ENCODE assay signal across 8 mouse cellular contexts in the genomic region with DNA sequence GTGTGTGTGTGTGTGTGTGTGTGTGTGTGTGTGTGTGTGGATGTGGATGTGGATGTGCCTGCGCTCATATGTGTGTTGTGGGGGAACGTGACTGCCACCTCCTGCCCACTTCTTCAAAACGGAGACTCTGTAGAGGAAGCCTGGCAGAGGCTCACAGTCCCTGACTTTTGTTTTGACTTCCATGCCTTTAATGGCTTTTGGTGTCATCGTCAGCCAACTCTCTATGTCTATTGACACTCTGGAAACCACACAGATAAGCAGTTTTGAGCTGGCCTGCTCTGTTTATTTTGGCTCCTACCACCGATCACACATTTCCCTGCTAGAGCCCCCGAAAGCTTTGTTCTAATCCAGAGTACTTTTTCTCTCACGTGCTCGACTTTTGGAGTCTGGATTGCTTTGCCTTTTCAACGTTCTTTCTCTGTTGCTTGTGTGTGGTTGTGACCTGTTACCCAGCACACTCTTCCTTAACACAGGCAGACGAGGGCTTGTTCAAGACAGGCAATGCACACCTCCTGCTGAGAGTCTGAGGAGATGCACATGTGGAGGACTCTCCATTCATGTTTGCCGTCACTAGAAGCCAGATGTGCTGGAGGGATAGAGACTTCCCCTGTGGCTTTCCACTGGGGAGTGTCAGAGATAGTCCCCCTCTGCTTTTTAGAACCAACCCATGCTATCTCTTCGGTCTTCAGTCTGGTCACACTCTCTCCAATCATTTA.
DNase-seq lines count a peak whose midpoint lies in the region; TF ChIP-seq lines count a peak whose summit lies in the region.
"Had no signal": no experiment of that assay in that cellular context is flagged by ENCODE, and none has a peak within 500 bp of the region (broad histone marks: within the 10 kb centered on the region; RNA-seq: fewer than 3 reads in every experiment).

No protein-coding gene starts in this region.

- peak; percentile 22 for DNase-seq in thymus, adult 2 months
- no peak for DNase-seq in thymus, adult 18-20 months
- peak; percentile 57 to 73 for DNase-seq in heart, adult 2 months
- peak; percentile 56 for DNase-seq in kidney, adult 9 months
- DNase-seq in lung, postnatal 25 days (ENCODE audit: low spot score) = peak; percentile 77
- DNase-seq in thymus, postnatal 10 days (ENCODE audit: low spot score in 2 of 2) = peak; percentile 10 to 13
- no peak for DNase-seq in urinary bladder, adult 2 months (ENCODE audit: low spot score)

- TF ChIP-seq CTCF in thymus, adult 2 months (IDR thresholded peaks at IDR 0.05; ENCODE audit: borderline replicate concordance, control insufficient read depth, extremely low read depth, insufficient read depth, low read length, poor library complexity) = no peak
- peak; percentile 47 for TF ChIP-seq CTCF in heart, adult 2 months (IDR thresholded peaks at IDR 0.05)

- TF ChIP-seq POLR2A in thymus, adult 2 months (IDR thresholded peaks at IDR 0.05; ENCODE audit: control insufficient read depth, extremely low read depth, insufficient read depth, low read length, poor library complexity) = no peak
- no peak for TF ChIP-seq POLR2A in heart, adult 2 months (IDR thresholded peaks at IDR 0.05; ENCODE audit: insufficient read depth, low read depth, low read length)

- no peak overlapping the region; the same call in 1 of the 2 replicates for H3K27ac ChIP-seq in thymus, adult 2 months (ENCODE audit: control insufficient read depth, insufficient read depth, low read length)
- peak overlapping the region; percentile 71 for H3K27ac ChIP-seq in heart, adult 2 months
- H3K27ac ChIP-seq: embryonic facial prominence, embryonic 13.5 days had no signal

- no peaks in the 10 kb centered on the region for H3K27me3 ChIP-seq in thymus, adult 2 months (ENCODE audit: control insufficient read depth, insufficient read depth, low read length)
- no peaks in the 10 kb centered on the region for H3K27me3 ChIP-seq in heart, adult 2 months (ENCODE audit: control insufficient read depth, insufficient read depth, low read length)

- H3K4me1 ChIP-seq in thymus, adult 2 months (replicated peaks; ENCODE audit: control insufficient read depth, insufficient read depth, low read length) = peaks cover 7% of the 10 kb centered on the region
- peaks cover 12% of the 10 kb centered on the region for H3K4me1 ChIP-seq in heart, adult 2 months (ENCODE audit: control insufficient read depth, insufficient read depth, low read length)

- H3K79me2 ChIP-seq in heart, adult 2 months (replicated peaks; ENCODE audit: control insufficient read depth, insufficient read depth, low read length) = no peaks in the 10 kb centered on the region; the same call in 1 of the 2 replicates

- intact Hi-C loops in heart, adult 2 months (cut with DNase I) = loop anchor here (1.0 to 5.0 kb wide), 4 partner anchors 21 to 133 kb away; a partner anchor contains a TSS

- H3K9ac ChIP-seq in heart, adult 2 months (ENCODE audit: low read depth, low read length) = peak overlapping the region; percentile 54
- H3K9ac ChIP-seq: embryonic facial prominence, embryonic 13.5 days had no signal

- H3K4me3 ChIP-seq in thymus, adult 2 months (ENCODE audit: control insufficient read depth, insufficient read depth, low read length) = no peak overlapping the region
- H3K4me3 ChIP-seq in heart, adult 2 months = peak overlapping the region; percentile 23; the same call in 1 of the 2 replicates
- H3K4me3 ChIP-seq: embryonic facial prominence, embryonic 13.5 days had no signal

- TF ChIP-seq EP300 in heart, adult 2 months (IDR thresholded peaks at IDR 0.05; ENCODE audit: insufficient read depth, low read depth, low read length) = peak; percentile 57; the same call in 1 of the 2 replicates

- H3K36me3 ChIP-seq in thymus, adult 2 months (ENCODE audit: control insufficient read depth, insufficient read depth, low read length) = no peaks in the 10 kb centered on the region
- no peaks in the 10 kb centered on the region for H3K36me3 ChIP-seq in heart, adult 2 months (ENCODE audit: control insufficient read depth, insufficient read depth, low read length)
- H3K36me3 ChIP-seq: embryonic facial prominence, embryonic 13.5 days had no signal

- WGBS in thymus, adult 2 months = 23% methylated on average over 12 of the region's 12 CpGs
- WGBS in heart, adult 2 months = 9% methylated on average over 12 of the region's 12 CpGs

Comparison
In these comparisons a context has a peak if more than half of its experiments do, and no peak if none do; other contexts are left out.
1. DNase-seq: peak in thymus, adult 2 months (single experiment), heart, adult 2 months (2 of 2), kidney, adult 9 months (single experiment), lung, postnatal 25 days (single experiment) and thymus, postnatal 10 days (2 of 2); none in thymus, adult 18-20 months (0 of 2) and urinary bladder, adult 2 months (single experiment).